Mouse (Mus musculus) urinary bladder, adult 18-20 months (tissue): ENCODE data around the gene Hist1h2ad.
"Not testable (repeated sequence)": the region's sequence is repeated elsewhere in the genome, so short reads cannot be mapped to it uniquely, and the experiment has no call there.

Source experiments
- DNase-seq, 2 experiments: peaks; one replicate each; pipeline ENCODE4 v3.0.0; 2022; ENCODE audit warnings: low spot score in 2 of 2, mixed read lengths in 2 of 2

The Hist1h2ad gene

DNA sequence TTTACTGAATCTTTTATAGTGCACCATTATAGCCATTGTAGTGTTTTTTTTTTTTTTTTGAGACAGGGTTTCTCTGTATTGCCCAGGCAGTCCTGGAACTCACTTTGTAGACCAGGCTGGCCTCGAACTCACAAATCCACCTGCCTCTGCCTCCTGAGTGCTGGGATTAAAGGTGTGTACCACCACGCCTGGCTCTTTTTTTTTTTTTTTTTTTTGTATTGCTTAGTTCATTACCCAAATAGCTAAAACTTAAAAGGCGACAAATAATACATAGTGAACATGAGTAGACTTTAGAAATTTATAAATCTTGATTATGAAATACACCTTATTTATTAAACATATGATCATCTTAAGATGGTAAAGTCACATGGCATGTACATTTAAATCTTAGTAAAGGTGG is 32.7 kb upstream of the Hist1h2ad start:
- DNase-seq, result no peak

DNA sequence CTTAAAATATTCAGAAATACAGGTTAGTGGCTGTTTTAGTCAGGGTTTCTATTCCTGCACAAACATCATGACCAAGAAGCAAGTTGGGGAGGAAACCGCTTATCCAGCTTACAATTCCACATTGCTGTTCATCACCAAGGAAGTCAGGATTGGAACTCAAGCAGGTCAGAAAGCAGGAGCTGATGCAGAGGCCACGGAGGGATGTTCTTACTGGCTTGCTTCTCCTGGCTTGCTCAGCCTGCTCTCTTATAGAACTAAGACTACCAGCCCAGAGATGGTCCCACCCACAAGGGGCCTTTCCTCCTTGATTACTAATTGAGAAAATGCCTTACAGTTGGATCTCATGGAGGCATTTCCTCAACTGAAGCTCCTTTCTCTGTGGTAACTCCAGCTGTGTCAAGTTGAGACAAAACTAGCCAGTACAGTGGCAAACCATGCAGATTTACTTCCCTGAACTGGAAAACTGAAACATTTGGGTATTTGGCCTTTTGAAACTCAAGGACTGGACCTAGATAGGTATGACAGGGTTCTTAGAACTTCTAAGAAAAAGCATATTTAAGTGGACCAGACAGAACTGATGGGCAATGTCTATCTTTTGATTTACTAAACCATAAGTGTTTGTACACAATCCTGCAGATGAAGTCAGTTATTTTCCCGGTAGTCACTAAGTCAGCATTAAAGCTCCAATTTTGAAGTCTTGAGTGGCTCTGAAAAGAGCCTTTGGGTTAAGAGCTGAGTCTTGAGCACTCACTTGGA is 31.8 kb upstream of the Hist1h2ad start:
- not testable (repeated sequence) for DNase-seq

DNA sequence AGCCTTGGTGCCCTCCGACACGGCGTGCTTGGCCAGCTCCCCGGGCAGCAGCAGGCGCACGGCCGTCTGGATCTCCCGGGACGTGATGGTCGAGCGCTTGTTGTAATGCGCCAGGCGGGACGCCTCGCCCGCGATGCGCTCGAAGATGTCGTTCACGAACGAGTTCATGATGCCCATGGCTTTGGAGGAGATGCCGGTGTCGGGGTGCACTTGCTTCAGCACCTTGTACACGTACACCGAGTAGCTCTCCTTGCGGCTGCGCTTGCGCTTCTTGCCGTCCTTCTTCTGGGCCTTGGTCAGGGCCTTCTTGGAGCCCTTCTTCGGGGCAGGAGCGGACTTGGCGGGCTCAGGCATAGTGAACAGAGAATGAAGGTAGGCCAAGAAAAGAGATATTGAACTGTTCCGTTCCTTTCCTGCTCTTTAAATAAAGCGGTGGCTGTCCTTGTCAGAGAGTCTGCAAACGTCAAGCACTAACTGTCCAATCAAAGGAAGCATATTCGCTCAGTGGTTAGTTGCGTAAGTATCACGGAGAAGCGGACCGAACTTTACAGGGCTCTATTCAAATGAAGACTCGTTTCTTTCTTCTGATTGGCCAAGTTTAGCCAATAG is 31.1 kb upstream of the Hist1h2ad start, which contains the start of gene Hist1h2bh:
Gene Hist1h2bh (minus strand): TSS at position 394 of the 609 bp plus-strand sequence.
- DNase-seq, result peak; percentile 56 to 61

DNA sequence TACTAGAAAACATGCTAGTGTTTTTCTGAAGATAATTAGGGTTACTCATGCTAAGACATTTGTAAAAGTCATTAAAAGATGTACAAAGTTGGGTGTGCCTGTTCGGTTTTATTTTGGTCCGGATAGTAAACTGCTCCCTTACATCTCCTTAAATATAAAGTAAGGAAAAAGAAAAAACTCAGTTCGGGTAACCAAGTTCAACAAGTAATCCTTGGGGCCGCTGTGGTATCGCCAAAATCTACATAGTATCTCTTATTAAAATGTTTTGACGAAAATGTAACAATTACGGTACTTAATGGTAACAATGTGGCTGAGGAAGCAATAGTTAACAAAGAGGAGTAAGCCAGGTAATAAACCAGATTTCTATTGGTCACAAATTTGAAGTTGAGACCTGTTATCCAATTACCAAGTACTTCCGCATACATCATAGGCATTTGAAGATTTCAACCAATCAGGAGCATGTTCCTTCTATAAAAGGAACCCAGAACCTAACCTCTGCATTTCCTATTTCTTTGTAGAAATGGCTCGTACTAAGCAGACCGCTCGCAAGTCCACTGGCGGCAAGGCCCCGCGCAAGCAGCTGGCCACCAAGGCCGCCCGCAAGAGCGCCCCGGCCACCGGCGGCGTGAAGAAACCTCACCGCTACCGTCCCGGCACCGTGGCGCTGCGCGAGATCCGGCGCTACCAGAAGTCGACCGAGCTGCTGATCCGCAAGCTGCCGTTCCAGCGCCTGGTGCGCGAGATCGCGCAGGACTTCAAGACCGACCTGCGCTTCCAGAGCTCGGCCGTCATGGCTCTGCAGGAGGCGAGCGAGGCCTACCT is 30.0 kb upstream of the Hist1h2ad start, which contains the start of gene Hist1h3f:
Gene Hist1h3f (plus strand): TSS at position 88 of the 822 bp plus-strand sequence.
- DNase-seq, result peak; percentile 59 to 62

DNA sequence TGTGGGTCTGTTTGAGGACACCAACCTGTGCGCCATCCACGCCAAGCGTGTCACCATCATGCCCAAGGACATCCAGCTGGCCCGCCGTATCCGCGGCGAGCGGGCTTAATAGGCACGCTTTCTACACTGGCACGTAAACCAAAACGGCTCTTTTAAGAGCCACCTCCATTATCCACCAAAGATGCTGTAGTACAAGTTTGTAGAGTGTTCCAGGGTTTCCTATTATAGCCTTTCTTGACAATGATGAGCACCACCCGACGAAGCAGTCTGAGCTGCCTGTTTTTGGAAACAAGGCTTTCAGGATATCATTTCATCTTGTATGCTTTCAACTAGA is 29.4 kb upstream of the Hist1h2ad start:
- not testable (repeated sequence) for DNase-seq

DNA sequence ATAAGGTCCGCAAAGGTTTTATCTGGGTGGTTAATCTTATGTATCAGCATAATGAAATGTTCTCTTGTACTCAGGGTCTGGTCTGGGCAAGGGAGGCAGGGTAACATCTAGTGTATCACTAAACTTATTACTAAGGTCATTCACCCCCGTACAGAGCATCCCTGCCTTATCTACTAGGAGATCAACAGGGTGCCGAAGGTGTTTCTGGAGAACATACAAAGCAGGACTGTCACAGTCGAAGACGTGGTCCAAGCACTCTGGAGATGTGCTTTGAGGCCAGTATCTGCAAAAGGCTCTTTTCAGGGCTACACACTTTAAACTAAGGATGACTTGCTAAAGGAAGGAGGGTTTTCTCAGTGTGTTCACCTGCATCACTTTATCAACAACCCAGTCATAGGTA is 27.5 kb upstream of the Hist1h2ad start:
- no peak for DNase-seq

DNA sequence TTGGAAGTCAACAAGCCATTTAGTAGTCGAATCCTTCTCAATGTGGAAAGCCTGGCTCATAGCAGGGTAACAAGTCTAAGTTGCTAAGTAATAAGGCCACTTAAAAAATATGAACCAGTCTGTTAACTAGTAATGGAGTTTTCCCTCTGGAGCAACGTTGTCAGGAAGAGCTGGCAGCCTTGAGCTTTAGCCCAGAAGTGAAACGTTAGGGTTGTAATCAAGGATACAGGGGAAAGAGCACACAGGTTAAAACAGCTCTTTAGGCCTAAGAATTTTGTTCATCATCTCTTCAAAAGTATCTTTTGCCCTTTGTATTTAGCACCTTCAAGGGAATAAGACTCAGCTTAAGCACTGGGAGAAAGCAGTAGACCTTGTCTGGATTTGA is 23.4 kb upstream of the Hist1h2ad start:
- DNase-seq, result no peak

DNA sequence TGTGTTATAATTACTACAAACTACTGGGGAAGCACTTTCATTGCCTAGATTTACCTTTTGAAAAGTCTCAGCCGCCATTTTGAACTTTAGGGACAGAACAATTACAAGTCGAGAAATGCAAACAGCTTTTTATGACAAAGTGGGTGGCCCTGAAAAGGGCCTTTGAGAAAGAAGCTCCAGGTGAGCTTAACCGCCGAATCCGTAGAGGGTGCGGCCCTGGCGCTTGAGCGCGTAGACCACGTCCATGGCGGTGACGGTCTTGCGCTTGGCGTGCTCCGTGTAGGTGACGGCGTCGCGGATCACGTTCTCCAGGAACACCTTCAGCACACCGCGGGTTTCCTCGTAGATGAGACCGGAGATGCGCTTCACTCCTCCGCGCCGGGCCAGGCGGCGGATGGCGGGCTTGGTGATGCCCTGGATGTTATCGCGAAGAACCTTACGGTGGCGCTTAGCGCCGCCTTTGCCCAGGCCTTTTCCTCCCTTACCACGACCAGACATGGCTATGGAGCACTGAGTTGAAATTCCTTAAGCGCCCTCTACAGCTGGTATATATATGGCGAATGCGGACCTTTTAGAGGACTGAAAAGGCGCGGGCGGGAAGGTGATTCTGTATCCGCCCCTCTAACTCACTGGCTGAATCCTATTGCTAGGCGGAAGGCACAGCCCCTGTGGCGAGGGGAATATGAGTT is 22.9 kb upstream of the Hist1h2ad start, which contains the start of gene Hist1h4f:
Gene Hist1h4f (minus strand): TSS at position 503 of the 689 bp plus-strand sequence.
- DNase-seq, result peak; percentile 66 to 73

DNA sequence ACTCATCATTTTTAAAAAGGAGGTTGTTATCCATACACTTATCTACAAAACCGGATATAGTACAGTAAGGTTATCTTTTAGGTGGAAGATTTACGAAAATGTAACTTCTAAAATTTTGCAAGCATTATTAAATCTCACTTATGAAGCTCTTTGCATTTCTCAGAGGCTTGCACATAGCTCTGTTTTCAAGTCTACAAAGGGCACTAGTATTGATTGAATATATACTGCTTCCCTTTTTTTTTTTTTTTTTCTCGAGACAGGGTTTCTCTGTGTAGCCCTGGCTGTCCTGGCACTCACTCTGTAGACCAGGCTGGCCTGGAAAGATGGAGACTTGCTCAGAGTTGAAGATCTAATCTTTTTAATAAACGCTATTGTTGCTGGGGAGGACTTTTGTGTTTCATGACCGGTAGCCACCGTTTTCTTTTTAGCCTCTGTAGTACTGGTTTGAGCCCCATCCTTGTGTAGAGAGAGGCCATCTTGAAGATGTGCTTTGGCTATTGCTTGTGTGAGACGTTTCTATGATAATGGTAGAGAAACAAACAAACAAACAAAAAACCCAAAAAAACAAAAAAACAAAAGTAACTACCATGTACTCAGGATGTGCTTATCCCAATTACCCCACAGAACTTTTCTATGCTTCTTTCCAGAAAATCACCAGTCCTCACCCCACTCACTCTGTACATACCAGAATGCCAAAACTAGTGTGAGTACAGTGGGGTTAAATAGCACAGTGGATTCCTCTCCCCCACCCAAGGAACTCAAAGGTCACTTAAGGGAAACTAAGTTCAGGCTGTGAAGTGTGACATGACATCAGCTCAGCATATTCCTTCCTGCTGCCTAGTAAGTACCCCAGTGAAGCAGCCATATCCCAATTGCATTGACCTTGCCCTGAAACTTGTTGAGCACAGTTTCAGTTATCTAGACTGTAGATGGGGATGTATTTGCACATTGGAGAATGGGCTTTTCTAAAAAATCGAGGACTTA is 22.0 kb upstream of the Hist1h2ad start:
- no peak for DNase-seq

DNA sequence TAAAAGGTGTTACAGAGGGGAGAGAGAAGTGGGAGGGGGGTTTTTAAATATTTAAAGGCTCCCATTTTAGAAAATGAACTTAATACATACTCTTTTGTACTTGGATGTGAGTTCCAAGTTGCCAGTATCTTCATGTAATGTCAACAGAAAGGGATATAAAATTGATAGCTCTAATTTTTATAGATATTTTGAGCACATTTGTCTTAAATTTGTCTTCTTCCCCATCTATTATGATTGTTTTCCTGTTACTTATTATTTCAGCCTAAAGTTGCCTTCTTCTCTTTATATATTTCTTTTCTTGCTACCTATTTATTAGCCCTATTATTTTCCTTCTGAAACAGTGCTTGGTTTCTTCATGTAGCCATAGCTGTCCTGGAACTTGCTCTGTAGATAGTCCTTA is 21.2 kb upstream of the Hist1h2ad start, which contains the start of gene Hist1h1d:
Gene Hist1h1d (plus strand): TSS at position 301 of the 400 bp plus-strand sequence.
- no peak for DNase-seq

DNA sequence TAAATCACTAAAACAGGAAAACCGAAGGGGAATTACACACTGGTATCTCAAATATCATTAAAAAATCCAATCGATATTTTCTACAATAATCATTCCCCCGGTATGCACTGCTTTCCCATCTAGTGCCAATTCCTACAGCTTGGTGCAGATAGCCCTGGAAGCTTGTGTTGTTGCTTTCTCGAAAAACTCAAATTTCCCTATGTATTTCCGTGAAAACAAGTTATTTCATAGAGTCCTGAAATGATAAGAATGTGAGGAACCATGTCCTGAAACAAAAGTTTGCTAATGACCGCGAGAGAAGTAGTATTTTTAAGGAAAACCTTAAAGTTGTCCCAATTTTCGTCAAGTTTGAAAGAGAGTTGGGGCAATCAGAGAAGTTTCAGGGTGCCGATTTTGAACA is 19.8 kb upstream of the Hist1h2ad start:
- DNase-seq, result no peak

DNA sequence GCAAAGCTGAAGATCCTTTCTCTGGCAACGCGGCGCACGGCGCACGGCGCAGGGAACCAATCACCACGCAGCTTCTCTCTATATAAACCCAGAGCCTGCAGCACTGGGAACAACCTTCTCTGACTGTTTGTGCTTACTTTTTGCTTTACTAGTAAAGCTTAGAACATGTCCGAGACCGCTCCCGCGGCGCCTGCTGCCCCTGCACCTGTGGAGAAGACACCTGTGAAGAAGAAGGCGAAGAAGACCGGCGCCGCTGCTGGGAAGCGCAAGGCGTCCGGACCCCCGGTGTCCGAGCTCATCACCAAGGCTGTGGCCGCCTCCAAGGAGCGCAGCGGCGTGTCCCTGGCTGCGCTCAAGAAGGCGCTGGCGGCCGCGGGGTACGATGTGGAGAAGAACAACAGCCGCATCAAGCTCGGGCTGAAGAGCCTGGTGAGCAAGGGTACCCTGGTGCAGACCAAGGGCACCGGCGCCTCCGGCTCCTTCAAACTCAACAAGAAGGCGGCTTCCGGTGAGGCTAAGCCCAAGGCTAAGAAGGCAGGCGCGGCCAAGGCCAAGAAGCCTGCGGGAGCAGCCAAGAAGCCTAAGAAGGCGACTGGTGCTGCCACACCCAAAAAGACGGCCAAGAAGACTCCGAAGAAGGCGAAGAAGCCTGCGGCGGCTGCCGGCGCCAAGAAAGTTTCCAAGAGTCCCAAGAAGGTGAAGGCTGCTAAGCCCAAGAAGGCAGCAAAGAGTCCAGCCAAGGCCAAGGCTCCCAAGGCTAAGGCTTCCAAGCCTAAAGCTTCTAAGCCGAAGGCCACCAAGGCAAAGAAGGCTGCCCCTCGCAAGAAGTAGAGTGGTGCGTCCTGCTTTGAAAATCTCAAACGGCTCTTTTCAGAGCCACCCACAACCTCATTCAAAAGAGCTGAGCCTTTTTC is 19.0 kb upstream of the Hist1h2ad start:
- peak; percentile 59 to 68 for DNase-seq

DNA sequence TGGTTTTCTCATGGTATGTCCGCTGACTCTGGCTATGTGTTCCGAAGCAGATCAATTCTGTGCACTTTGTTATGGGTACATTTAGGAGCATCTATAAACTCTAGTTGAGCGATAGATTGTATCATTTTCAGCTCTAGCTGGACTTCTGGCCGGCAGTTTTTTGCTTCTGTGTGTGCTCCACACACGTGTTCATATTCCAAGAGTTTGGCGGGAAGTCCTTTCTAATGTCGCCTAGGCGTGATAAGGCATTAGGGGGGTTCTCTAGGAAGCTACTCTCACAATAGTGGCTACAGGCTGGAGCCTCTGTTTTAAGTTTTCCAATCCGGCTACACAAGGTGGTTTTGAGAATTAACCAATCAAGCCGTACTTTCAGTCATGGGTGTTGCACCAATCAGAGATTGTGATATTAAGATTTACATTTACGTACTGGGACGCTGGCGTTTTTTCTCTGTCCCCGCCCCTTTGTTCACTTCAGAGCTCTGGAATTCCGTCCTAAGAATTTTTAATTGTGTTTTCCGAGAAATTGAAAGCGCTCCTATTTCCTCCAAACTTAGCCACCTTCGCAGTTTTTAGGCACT is 18.3 kb upstream of the Hist1h2ad start:
- peak; percentile 47 to 53 for DNase-seq

DNA sequence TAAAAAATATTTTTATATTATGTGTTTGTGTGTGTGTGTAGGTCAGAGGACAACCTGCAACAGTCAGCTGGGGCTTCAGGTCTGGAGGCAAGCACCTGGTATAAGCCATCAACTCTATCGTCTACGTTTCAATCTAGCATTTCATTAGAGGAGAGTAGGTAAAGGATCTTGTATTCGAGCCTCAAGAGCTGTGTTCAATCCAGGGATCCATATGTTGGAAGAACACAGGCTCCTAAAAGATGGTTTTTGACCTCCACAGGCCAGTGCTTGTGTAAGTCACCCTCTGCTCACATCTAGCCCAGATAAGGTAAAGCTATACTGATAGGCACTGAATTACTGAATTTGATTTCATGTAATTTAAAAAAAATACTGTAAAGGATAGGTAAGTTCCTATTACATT is 17.3 kb upstream of the Hist1h2ad start:
- no peak for DNase-seq

DNA sequence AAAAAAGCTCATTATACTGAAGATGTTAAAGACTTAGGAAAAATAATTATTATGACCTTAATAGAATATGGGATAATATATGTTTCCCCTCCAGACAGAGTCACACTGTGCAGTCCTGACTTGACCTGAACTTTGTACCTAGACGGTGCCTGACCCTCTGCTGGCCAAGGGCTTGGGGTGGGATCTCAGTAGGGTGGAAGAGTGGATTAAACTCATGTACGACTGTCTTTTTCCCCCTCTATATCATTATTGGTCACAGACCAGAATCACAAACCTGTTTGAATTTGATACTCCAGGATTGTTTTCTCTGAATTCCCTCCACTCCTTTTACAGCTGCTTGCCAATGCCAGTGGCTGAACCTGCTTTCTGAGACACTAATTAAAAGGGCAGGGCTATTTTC is 13.5 kb upstream of the Hist1h2ad start:
- DNase-seq, result not testable (repeated sequence)

DNA sequence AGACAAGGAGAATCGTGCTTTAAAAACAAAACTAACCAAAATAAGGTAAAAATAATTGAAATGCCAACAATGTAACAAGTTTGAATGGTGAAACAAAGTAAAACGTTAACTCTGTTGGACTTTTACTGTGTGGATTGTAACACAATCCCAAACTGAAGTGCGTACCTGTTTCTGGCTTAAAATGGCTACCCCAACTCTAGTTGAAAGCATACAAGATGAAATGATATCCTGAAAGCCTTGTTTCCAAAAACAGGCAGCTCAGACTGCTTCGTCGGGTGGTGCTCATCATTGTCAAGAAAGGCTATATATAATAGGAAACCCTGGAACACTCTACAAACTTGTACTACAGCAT is 12.7 kb upstream of the Hist1h2ad start:
- DNase-seq, result not testable (repeated sequence)

DNA sequence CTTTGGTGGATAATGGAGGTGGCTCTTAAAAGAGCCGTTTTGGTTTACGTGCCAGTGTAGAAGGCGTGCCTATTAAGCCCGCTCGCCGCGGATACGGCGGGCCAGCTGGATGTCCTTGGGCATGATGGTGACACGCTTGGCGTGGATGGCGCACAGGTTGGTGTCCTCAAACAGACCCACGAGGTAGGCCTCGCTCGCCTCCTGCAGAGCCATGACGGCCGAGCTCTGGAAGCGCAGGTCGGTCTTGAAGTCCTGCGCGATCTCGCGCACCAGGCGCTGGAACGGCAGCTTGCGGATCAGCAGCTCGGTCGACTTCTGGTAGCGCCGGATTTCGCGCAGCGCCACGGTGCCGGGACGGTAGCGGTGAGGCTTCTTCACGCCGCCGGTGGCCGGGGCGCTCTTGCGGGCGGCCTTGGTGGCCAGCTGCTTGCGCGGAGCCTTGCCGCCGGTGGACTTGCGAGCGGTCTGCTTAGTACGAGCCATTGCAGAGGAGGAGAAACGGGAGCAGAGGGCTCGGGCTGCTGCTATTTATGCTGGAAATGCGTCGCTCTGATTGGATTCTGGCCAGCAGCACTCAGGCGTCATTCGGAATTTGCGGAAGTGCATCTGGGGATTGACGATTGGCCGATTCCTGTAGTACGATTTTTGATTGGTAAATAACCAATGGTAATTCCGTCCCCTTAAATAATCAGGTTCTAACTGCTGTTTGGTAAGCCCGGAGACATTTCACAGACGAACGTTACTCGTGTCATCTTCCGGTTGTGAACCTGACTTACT is 12.1 kb upstream of the Hist1h2ad start, which contains the start of gene Hist1h3e:
Gene Hist1h3e (minus strand): TSS at position 487 of the 777 bp plus-strand sequence.
- DNase-seq, result peak; percentile 87 to 92
